Mouse (Mus musculus): ENCODE measurements at regions not wholly inside any gene's neighbourhood (a gene's known extent, or its start where the extent isn't known, plus 50 kb on each side); places are given as distances from the start of the nearest gene placed in this dataset.

DNA sequence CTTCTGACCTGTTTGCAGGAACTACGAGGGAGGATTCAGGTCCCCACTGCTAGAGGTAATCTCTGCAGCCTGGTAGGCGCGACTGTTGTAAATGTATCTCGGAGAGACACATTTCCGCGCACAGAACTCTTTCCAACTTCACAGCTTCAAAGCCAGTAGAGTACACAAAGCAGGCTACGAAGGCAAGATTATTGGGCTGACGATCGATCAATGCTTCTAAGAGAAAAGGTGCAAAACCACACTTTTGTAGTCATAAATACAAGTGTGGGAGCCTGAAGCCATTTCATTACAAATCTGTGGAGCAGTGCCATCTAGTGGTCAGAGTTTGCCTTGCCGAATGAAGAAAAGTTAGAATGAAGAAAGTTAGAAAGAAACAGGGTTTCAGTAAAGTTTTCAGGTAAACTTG is 118.9 kb upstream of the Zc3h12c start:
- Histone ChIP-seq H3K36me3 (no peaks in the 10 kb centered on the region), H3K9ac (peak overlapping the region; percentile 49; the same call in 1 of the 2 replicates), H3K27me3 (0 out of 2 replicates have a peak, but pooled peaks cover 7% of the 10 kb centered on the region), H3K9me3 (no peaks in the 10 kb centered on the region), H3K27ac (replicated peaks) (no peak overlapping the region), H3K4me2 (peak overlapping the region; percentile 58), H3K4me1 (replicated peaks) (peaks cover 7% of the 10 kb centered on the region; the same call in 1 of the 2 replicates), H3K4me3 (peak overlapping the region; percentile 30)
- ATAC-seq (ENCODE audit: low read depth): no peak
- WGBS: 6% methylated on average over 10 of the region's 10 CpGs

DNA sequence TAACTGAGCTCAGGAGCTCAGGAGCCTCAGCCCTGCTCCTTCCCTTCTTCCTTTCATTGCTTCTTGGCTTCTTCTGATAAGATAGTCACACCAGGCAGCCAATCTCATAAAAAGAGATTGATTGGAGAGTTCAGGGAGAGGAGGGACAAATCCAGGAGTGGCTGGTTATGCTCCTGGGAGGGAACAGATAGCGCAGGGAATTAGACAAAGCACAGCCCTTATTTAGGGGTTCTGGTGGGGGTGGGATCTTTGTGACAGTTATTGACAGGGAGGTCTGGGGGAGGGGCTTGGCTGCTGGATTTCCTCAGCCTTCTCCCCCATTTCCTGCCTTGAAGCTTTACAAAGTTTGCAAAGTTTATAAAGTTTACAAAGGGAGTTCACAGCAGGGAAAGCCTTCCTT is 117.7 kb upstream of the Zc3h12c start:
- no peak overlapping the region for H3K4me2 ChIP-seq
- no peak for ATAC-seq (ENCODE audit: low read depth)
- 0 out of 2 replicates have a peak, but pooled peaks cover 7% of the 10 kb centered on the region for H3K27me3 ChIP-seq
- no peak overlapping the region for H3K4me3 ChIP-seq
- H3K9ac ChIP-seq: no peak overlapping the region
- WGBS: 13% methylated on average over 1 of the region's 1 CpGs
- no peak overlapping the region for H3K27ac ChIP-seq (replicated peaks)
- H3K4me1 ChIP-seq (replicated peaks): peaks cover 7% of the 10 kb centered on the region; the same call in 1 of the 2 replicates
- H3K9me3 ChIP-seq: no peaks in the 10 kb centered on the region
- no peaks in the 10 kb centered on the region for H3K36me3 ChIP-seq

DNA sequence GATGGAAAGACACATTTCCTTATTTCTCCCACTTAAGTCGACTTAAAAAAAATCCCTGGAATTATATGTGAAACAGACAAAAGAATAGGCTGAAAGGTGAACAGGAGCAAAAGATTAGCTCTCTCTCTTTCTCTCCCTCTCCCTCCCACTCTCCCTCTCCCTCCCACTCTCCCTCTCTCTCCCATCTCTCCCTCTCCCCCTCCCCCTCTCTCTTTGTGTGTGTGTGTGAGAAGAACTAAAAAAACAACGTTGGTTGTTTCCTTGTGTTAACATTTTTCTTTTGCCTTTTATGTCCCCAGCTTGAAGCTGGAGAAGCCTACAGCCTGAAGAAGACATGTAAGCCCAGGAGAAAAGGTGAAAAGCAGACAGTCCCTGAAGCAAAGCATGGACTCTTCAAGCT is 115.2 kb upstream of the Zc3h12c start:
- 20% methylated on average over 2 of the region's 2 CpGs for WGBS
- ATAC-seq (ENCODE audit: low read depth): no peak
- Histone ChIP-seq H3K9me3 (no peaks in the 10 kb centered on the region), H3K27me3 (0 out of 2 replicates have a peak, but pooled peaks cover 7% of the 10 kb centered on the region), H3K36me3 (no peaks in the 10 kb centered on the region), H3K4me1 (replicated peaks) (peaks cover 13% of the 10 kb centered on the region), H3K27ac (replicated peaks) (no peak overlapping the region), H3K4me2 (no peak overlapping the region), H3K9ac (no peak overlapping the region), H3K4me3 (no peak overlapping the region)

DNA sequence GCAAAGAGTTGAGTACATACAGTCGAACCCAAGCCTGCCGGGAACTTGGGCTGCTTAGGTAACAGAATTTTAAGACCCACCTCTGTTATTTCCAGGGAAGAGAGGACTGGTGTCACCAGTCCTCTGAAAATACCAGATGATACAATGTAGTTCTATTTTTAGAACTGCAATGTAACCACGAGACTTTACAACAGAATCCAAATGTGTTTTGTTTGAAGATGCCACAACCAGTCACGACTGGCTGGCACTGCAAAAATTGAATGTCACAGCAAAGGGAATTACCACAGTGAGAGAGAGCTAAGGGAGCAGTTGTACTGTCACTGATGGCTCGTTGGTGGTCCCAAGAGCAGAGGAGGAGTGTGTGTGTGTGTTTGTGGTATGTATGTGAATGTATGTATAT is 112.6 kb upstream of the Zc3h12c start:
- peaks cover 22% of the 10 kb centered on the region for H3K4me1 ChIP-seq (replicated peaks)
- no peaks in the 10 kb centered on the region for H3K9me3 ChIP-seq
- H3K9ac ChIP-seq: no peak overlapping the region; the same call in 1 of the 2 replicates
- no peaks in the 10 kb centered on the region for H3K27me3 ChIP-seq
- ATAC-seq (ENCODE audit: low read depth): no peak
- H3K27ac ChIP-seq (replicated peaks): no peak overlapping the region
- no peaks in the 10 kb centered on the region for H3K36me3 ChIP-seq
- no peak overlapping the region for H3K4me3 ChIP-seq
- H3K4me2 ChIP-seq: no peak overlapping the region
- WGBS: 71% methylated on average over 5 of the region's 5 CpGs

DNA sequence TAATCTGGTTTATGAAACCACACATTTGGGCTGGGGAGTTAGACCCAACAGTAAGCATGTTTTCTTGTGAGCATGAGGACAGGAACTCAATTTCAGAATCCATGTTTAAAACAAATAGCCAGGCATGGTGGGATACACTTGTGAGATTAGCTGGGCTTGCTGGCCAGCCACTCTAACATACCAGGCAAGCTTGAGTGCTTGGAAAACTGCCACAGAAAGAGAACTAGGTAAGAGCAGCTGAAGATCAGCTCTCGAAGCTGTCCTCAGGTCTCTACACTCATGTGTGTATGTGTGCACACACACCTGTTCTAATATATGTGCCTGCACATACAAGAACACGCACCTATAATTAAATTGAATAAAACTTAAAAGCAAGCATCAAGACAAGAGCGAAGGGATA is 112.2 kb upstream of the Zc3h12c start:
- Histone ChIP-seq H3K4me3 (no peak overlapping the region), H3K4me1 (replicated peaks) (peaks cover 20% of the 10 kb centered on the region), H3K27me3 (no peaks in the 10 kb centered on the region), H3K36me3 (no peaks in the 10 kb centered on the region), H3K9ac (no peak overlapping the region), H3K27ac (replicated peaks) (no peak overlapping the region), H3K9me3 (no peaks in the 10 kb centered on the region), H3K4me2 (no peak overlapping the region)
- 94% methylated on average over 3 of the region's 3 CpGs for WGBS
- ATAC-seq (ENCODE audit: low read depth): no peak

DNA sequence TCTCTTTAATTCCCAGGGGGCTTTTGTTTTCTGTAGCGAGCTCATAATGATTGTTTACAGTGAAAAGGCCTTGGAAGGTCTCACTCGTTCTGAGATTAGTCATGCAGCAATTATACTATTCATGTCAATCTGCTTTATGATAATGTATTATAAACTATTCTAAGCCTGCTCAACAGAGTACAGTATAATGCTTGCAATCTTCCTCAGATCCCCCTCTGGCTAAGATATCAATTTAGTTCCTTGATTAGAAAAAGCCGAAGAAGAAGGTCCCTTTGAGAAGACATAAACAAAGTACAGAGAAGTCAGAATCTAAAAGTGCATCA is 110.3 kb upstream of the Zc3h12c start:
- H3K4me3 ChIP-seq: no peak overlapping the region
- H3K36me3 ChIP-seq: no peaks in the 10 kb centered on the region
- ATAC-seq (ENCODE audit: low read depth): no peak
- WGBS: 16% methylated on average over 3 of the region's 3 CpGs
- peak overlapping the region; percentile 53; the same call in 1 of the 2 replicates for H3K27ac ChIP-seq (replicated peaks)
- H3K4me1 ChIP-seq (replicated peaks): peaks cover 20% of the 10 kb centered on the region
- H3K9me3 ChIP-seq: no peaks in the 10 kb centered on the region
- no peak overlapping the region for H3K4me2 ChIP-seq
- no peak overlapping the region for H3K9ac ChIP-seq
- no peaks in the 10 kb centered on the region for H3K27me3 ChIP-seq

DNA sequence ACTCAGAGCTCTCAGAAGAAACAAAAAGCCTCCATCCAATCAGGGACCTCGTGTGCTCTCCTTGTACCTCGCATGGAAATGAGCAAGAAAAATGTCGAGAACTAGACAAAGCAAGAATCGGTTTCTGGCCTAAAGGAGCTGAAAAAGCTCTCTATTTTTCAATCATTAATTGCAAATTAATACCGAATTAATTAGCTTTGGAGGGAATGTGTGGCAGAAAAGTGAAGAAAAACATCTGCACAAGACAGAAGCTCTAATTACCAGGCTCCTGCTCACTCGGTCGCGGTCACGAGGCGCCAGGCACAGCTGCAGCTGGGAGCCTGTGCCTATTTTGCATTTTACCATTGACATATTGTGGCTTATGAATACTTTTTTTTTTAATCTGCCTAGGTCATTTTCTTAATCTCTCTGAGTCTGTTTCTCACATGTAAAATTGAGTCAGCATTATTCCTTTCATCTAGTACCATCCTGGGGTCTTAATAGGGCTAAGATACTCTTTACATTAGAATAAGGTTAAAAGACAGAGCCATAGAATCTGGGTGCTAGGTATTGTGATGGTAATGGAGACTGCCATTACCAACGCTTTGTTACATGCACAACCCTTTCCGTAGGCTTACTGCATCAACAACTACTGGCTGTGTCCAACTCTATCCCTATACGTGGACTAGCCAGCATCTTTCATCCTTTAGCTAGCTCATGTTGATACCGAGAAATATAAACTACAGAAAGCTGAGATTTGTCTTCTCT is 109.8 kb upstream of the Zc3h12c start:
- 18% methylated on average over 14 of the region's 14 CpGs for WGBS
- Histone ChIP-seq H3K4me1 (replicated peaks) (peaks cover 20% of the 10 kb centered on the region), H3K4me2 (peak overlapping the region; percentile 27), H3K4me3 (no peak overlapping the region), H3K9ac (no peak overlapping the region), H3K9me3 (no peaks in the 10 kb centered on the region), H3K27me3 (no peaks in the 10 kb centered on the region), H3K36me3 (no peaks in the 10 kb centered on the region), H3K27ac (replicated peaks) (peak overlapping the region; percentile 53)
- peak; percentile 66; the same call in 1 of the 2 replicates for ATAC-seq (ENCODE audit: low read depth)

DNA sequence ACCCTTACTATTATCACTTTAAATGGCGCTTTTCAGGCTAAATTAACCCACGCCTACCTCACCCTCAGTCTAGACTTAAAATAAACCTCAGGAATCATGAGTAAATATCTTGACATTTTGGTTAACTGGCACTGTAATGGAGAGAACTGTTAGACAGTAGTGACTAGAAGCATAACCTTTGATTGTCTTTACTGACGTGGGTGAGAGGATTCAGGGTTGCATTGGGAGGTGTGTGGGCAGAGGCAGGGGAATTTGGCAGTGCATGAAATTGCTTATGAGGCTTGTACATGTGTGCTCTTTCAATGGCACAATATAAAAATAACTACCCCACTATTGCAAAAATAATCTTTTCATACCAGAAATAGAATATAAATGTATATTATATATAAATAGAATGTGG is 105.6 kb upstream of the Zc3h12c start:
- Histone ChIP-seq H3K9ac (no peak overlapping the region), H3K36me3 (no peaks in the 10 kb centered on the region), H3K4me3 (no peak overlapping the region), H3K4me1 (replicated peaks) (peaks cover 19% of the 10 kb centered on the region), H3K4me2 (no peak overlapping the region), H3K9me3 (no peaks in the 10 kb centered on the region), H3K27ac (replicated peaks) (peak overlapping the region; percentile 20; the same call in 1 of the 2 replicates), H3K27me3 (no peaks in the 10 kb centered on the region)
- ATAC-seq (ENCODE audit: low read depth): no peak
- 70% methylated on average over 3 of the region's 3 CpGs for WGBS

DNA sequence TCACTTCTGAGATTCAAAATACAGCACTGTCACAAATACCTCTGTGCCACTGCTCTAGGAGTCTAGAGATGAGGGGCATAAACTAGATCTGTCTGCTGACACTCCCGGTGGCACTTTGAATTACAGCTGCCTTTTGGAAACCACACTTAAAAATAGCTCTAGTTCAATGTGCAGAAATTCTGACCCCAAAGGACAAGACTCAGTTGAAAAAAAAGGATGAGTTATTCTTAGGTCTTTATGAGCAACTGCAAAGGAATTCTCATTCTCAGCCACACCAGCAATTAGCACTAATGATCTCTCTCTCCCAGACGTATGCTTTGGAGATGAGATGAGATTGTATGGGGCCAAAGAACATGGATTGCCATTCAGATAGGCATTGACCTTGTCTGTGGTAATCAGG is 104.3 kb upstream of the Zc3h12c start:
- H3K4me1 ChIP-seq (replicated peaks): peaks cover 5% of the 10 kb centered on the region
- H3K4me3 ChIP-seq: no peak overlapping the region
- no peak overlapping the region for H3K9ac ChIP-seq
- WGBS: 75% methylated on average over 2 of the region's 2 CpGs
- H3K27ac ChIP-seq (replicated peaks): no peak overlapping the region
- no peak for ATAC-seq (ENCODE audit: low read depth)
- H3K4me2 ChIP-seq: no peak overlapping the region
- no peaks in the 10 kb centered on the region for H3K27me3 ChIP-seq
- no peaks in the 10 kb centered on the region for H3K9me3 ChIP-seq
- H3K36me3 ChIP-seq: no peaks in the 10 kb centered on the region

DNA sequence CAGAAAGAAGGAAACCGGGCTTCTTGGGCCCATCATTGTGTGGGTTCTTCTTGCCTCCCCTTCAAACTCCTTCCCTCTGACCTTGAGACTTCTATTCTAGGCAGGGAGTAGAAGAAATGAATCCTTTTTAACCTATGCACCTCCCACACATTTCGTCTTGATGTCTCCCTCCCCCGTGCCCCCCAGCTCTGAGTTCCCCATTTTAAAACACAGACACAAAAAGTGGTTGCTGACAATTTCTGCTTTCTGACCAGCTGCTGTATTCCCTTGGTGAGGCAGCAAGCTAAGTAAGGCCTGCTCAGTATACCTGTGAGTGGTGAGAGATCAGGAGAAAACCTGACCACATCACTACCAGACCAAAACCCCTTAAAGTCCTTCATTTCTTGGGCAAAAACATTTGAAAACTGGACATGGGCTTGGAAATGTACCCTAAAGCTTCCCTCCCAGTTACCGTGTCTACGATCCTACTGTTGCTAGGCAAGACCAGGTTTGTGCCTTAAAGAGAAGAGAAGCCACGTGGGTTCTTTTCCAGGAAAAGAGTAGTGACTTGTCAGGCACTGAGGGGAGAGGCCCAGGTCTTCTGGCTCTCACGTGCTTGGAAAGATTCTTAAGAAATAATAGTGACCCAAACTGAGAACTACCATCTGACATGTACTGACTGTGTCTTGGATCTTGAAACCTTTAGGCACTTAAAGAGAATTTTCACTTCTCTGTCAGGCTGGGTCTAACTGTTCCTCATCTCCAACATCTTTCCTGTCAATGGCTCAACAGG is 103.2 kb upstream of the Zc3h12c start:
- H3K36me3 ChIP-seq: no peaks in the 10 kb centered on the region
- WGBS: 89% methylated on average over 7 of the region's 7 CpGs
- H3K4me2 ChIP-seq: no peak overlapping the region
- no peaks in the 10 kb centered on the region for H3K4me1 ChIP-seq (replicated peaks)
- H3K27ac ChIP-seq (replicated peaks): no peak overlapping the region
- ATAC-seq (ENCODE audit: low read depth): no peak
- H3K9me3 ChIP-seq: no peaks in the 10 kb centered on the region
- no peak overlapping the region for H3K4me3 ChIP-seq
- no peaks in the 10 kb centered on the region for H3K27me3 ChIP-seq
- H3K9ac ChIP-seq: no peak overlapping the region

DNA sequence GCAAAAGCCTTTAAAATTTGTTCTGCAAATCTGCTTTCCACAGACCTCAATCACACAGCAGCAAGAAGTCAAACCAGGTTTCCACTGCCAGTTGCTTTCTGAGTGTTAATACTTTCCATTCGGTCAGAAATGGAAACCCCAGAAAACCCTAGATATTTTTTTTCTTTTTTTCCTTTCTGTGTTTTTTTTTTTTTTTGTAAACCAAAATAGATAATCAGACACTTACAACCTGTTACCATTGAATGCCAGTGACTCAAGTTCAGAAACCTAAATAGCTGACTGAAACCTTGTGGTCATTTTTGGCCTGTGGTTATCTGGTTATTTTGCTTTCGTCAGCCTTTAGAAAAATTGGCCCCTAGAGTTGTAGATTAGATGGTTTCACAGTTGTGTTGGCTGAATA is 93.2 kb upstream of the Zc3h12c start:
- no peak overlapping the region for H3K4me3 ChIP-seq
- WGBS: 92% methylated on average over 2 of the region's 2 CpGs
- H3K27me3 ChIP-seq: no peaks in the 10 kb centered on the region
- no peak overlapping the region for H3K4me2 ChIP-seq
- H3K9ac ChIP-seq: no peak overlapping the region
- no peaks in the 10 kb centered on the region for H3K9me3 ChIP-seq
- no peaks in the 10 kb centered on the region for H3K4me1 ChIP-seq (replicated peaks)
- H3K27ac ChIP-seq (replicated peaks): no peak overlapping the region
- no peak for ATAC-seq (ENCODE audit: low read depth)
- H3K36me3 ChIP-seq: no peaks in the 10 kb centered on the region

DNA sequence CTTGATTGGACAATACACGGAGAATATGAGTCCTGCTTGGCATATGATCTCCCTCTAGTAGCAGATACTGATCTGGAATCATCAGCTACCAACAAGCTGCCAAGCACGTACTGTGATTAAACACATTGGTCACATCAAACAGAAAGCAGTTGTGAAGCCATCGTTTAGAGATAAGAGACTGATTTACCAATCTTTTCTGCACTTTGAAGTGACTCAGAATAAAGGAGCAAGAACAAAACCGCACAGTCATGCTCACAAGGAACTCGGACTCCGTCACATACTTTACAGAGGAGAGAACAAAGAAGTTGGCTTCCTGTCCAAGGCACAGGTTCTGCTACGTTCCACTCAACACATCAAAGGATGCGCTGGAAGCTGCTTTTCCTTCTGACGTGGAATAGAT is 91.1 kb upstream of the Zc3h12c start:
- Histone ChIP-seq H3K9me3 (no peaks in the 10 kb centered on the region), H3K36me3 (no peaks in the 10 kb centered on the region), H3K27ac (replicated peaks) (no peak overlapping the region), H3K9ac (no peak overlapping the region), H3K27me3 (no peaks in the 10 kb centered on the region), H3K4me3 (no peak overlapping the region), H3K4me1 (replicated peaks) (no peaks in the 10 kb centered on the region), H3K4me2 (no peak overlapping the region)
- 79% methylated on average over 9 of the region's 9 CpGs for WGBS
- no peak for ATAC-seq (ENCODE audit: low read depth)
